ENCODE assay signal across 18 mouse cellular contexts in the genomic region with DNA sequence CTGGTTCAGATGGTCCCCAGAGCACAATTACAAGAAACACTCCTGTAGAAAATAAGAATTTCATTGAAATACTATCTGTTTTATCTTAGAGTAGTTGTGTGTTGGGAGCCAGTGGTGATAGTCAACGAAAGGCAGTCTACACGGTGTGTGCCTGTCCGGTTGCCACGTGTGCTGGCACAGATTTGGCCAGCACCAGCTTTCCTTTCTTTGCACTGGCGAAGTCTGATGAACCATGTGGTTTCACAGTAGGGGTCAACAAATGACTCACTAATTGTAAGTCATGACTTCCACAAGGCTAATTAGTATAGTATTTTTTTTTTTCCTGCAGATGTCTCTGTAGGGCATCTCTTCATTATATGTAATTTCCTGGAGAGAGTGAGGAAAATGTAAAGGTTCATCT. TPM values are rescaled to one million over a fixed set of nuclear protein-coding genes. Genes with fewer than 3 reads are reported as not detected.
DNase-seq lines count a peak whose midpoint lies in the region; ATAC-seq and TF ChIP-seq lines count a peak whose summit lies in the region.
"Had no signal": no experiment of that assay in that cellular context is flagged by ENCODE, and none has a peak within 500 bp of the region (broad histone marks: within the 10 kb centered on the region; RNA-seq: fewer than 3 reads in every experiment).

No protein-coding gene starts in this region.

- no peak for TF ChIP-seq CTCF in layer of hippocampus, adult 2 months (conservative IDR thresholded peaks at IDR 0.05)
- no peak for TF ChIP-seq CTCF in hindbrain, postnatal 0 days (IDR thresholded peaks at IDR 0.05; ENCODE audit: low read depth)
- no peak for TF ChIP-seq CTCF in thymus, adult 2 months (IDR thresholded peaks at IDR 0.05; ENCODE audit: borderline replicate concordance, control insufficient read depth, extremely low read depth, insufficient read depth, low read length, poor library complexity)

- no peaks in the 10 kb centered on the region for H3K9me3 ChIP-seq in hindbrain, postnatal 0 days (ENCODE audit: low read length)
- H3K9me3 ChIP-seq: embryonic facial prominence, embryonic 12.5 days; heart, embryonic 10.5 days; midbrain, embryonic 12.5 days had no signal

- no peak overlapping the region for H3K4me3 ChIP-seq in layer of hippocampus, adult 2 months
- no peak overlapping the region for H3K4me3 ChIP-seq in hindbrain, postnatal 0 days (ENCODE audit: low read length)
- H3K4me3 ChIP-seq in thymus, adult 2 months (ENCODE audit: control insufficient read depth, insufficient read depth, low read length): no peak overlapping the region
- H3K4me3 ChIP-seq: embryonic facial prominence, embryonic 12.5 days; heart, embryonic 10.5 days; midbrain, embryonic 12.5 days had no signal

- no peaks in the 10 kb centered on the region for H3K27me3 ChIP-seq in hindbrain, postnatal 0 days (ENCODE audit: insufficient read depth, low read length)
- no peaks in the 10 kb centered on the region for H3K27me3 ChIP-seq in thymus, adult 2 months (ENCODE audit: control insufficient read depth, insufficient read depth, low read length)
- H3K27me3 ChIP-seq: embryonic facial prominence, embryonic 12.5 days; midbrain, embryonic 12.5 days had no signal

- H3K4me1 ChIP-seq in hindbrain, postnatal 0 days (ENCODE audit: insufficient read depth, low read length): no peaks in the 10 kb centered on the region
- H3K4me1 ChIP-seq in thymus, adult 2 months (replicated peaks; ENCODE audit: control insufficient read depth, insufficient read depth, low read length): no peaks in the 10 kb centered on the region
- H3K4me1 ChIP-seq: embryonic facial prominence, embryonic 12.5 days; heart, embryonic 10.5 days; midbrain, embryonic 12.5 days had no signal

- H3K27ac ChIP-seq in layer of hippocampus, adult 2 months: peak overlapping the region; percentile 39; the same call in 1 of the 2 replicates
- H3K27ac ChIP-seq in hindbrain, postnatal 0 days: no peak overlapping the region
- H3K27ac ChIP-seq in thymus, adult 2 months (ENCODE audit: control insufficient read depth, insufficient read depth, low read length): no peak overlapping the region
- H3K27ac ChIP-seq: embryonic facial prominence, embryonic 12.5 days; heart, embryonic 10.5 days; kidney, postnatal 0 days; macrophage; midbrain, embryonic 12.5 days had no signal

- no peak for TF ChIP-seq POLR2A in thymus, adult 2 months (IDR thresholded peaks at IDR 0.05; ENCODE audit: control insufficient read depth, extremely low read depth, insufficient read depth, low read length, poor library complexity)

- H3K4me2 ChIP-seq in hindbrain, postnatal 0 days (ENCODE audit: low read depth, low read length): no peak overlapping the region
- H3K4me2 ChIP-seq: embryonic facial prominence, embryonic 12.5 days; midbrain, embryonic 12.5 days had no signal

- DNase-seq in layer of hippocampus, adult 2 months (ENCODE audit: low spot score in 2 of 2): no peak
- DNase-seq in layer of hippocampus, postnatal 36 days: no peak
- DNase-seq in cerebellum, adult 11 months: peak; percentile 7
- DNase-seq in cerebellum, adult 9-11 months: peak; percentile 46
- DNase-seq in hindbrain, postnatal 0 days (ENCODE audit: low spot score): peak; percentile 57
- DNase-seq in frontal cortex, postnatal 36 days (ENCODE audit: low spot score in 2 of 2): no peak
- DNase-seq in thymus, adult 2 months: no peak
- DNase-seq: adrenal gland, postnatal 36 days; gastrocnemius, postnatal 25 days; lung, adult 2 months; right cerebral cortex, postnatal 4 days had no signal

- H3K9ac ChIP-seq in hindbrain, postnatal 0 days (replicated peaks; ENCODE audit: low read length): no peak overlapping the region
- H3K9ac ChIP-seq: embryonic facial prominence, embryonic 12.5 days; midbrain, embryonic 12.5 days had no signal

- ATAC-seq in hindbrain, postnatal 0 days: peak; percentile 69
- ATAC-seq: intestine, embryonic 16.5 days had no signal

- H3K36me3 ChIP-seq in hindbrain, postnatal 0 days (ENCODE audit: insufficient read depth, low read length): no peaks in the 10 kb centered on the region
- no peaks in the 10 kb centered on the region for H3K36me3 ChIP-seq in thymus, adult 2 months (ENCODE audit: control insufficient read depth, insufficient read depth, low read length)

- 44% methylated on average over 5 of the region's 5 CpGs for WGBS in hindbrain, postnatal 0 days
- WGBS in thymus, adult 2 months: 93% methylated on average over 5 of the region's 5 CpGs

RNA-seq across cellular contexts. Expression of gene Gpr63, which starts 45.6 kb away (rescaled TPM):
- total RNA-seq in layer of hippocampus, adult 2 months (2021): 10 to 100 TPM; 39.3 to 42.4 TPM
- 10 to 100 TPM; 44.0 to 52.3 TPM for total RNA-seq in layer of hippocampus, postnatal 36 days (2021)
- total RNA-seq in hindbrain, postnatal 0 days (2014; rRNA removed): 5.4 and 12.4 TPM in 2 replicates
- polyA plus RNA-seq in hindbrain, postnatal 0 days (2015; fragmentation: Nextera tagmentation; extraction: Ambion mirVana): 1.0 and 1.4 TPM in 2 replicates
- polyA plus RNA-seq in thymus, adult 2 months (2012; rRNA removed): 1.7 and 3.1 TPM in 2 replicates
- total RNA-seq: MEL had no signal
- polyA plus RNA-seq: macrophage had no signal

Comparison
In these comparisons a context has a peak if more than half of its experiments do, and no peak if none do; other contexts are left out.
1. DNase-seq: peak in cerebellum, adult 11 months (single experiment), cerebellum, adult 9-11 months (single experiment) and hindbrain, postnatal 0 days (single experiment); none in layer of hippocampus, adult 2 months (0 of 2), layer of hippocampus, postnatal 36 days (0 of 2), frontal cortex, postnatal 36 days (0 of 2) and thymus, adult 2 months (single experiment).